Mouse (Mus musculus): ENCODE measurements around the gene Trp53i11.

GRCm38 (mm10) chr2:93218353-93218990 lies 31.1 kb downstream of the Trp53i11 start:
- TF ChIP-seq POLR2A (IDR thresholded peaks at IDR 0.05; ENCODE audit: insufficient read depth, low read depth, low read length) (no peak), CTCF (IDR thresholded peaks at IDR 0.05; ENCODE audit: insufficient read depth, low read depth, low read length) (no peak)

All from olfactory bulb, adult 2 months (tissue).